Mouse (Mus musculus) stomach, postnatal 0 days (tissue): Measurements from ENCODE around the gene Aspg. TPM values are rescaled to one million over a fixed set of nuclear protein-coding genes. Genes with fewer than 3 reads are reported as not detected.

Experiments used
- ATAC-seq: fragments of 200-750 bp; cut with Nextera tagmentation; 2 replicates; pipeline ENCODE4 v1.8.0; 2017; ENCODE audit not compliant: low FRiP score, low TSS enrichment
- DNase-seq: peaks from one replicate; pipeline ENCODE4 v3.0.0-alpha.2; 2016; ENCODE audit warnings: low spot score
- H3K27ac ChIP-seq: fragments of 300-500 bp; sonication (generic); replicated peaks from 2 replicates; pipeline ENCODE4 v1.5.1; 2014; ENCODE audit warnings: mild to moderate bottlenecking, control low read depth
- H3K27me3 ChIP-seq: fragments of 300-500 bp; sonication (generic); 2 replicates; pipeline ENCODE4 v1.6.1; 2014; ENCODE audit warnings: low read length; ENCODE audit not compliant: control insufficient read depth, insufficient read depth
- H3K36me3 ChIP-seq: fragments of 300-500 bp; sonication (generic); 2 replicates; pipeline ENCODE4 v1.6.1; 2014; ENCODE audit warnings: low read length, mixed read lengths; ENCODE audit not compliant: control insufficient read depth, insufficient read depth
- H3K4me1 ChIP-seq: fragments of 300-500 bp; sonication (generic); replicated peaks from 2 replicates; pipeline ENCODE4 v1.6.1; 2014; ENCODE audit warnings: antibody characterized with exemption; ENCODE audit not compliant: control insufficient read depth, insufficient read depth
- H3K4me2 ChIP-seq: fragments of 300-500 bp; sonication (generic); replicated peaks from 2 replicates; pipeline ENCODE4 v1.6.1; 2014; ENCODE audit warnings: low read depth, mild to moderate bottlenecking, control low read depth, moderate library complexity
- H3K4me3 ChIP-seq: fragments of 300-500 bp; sonication (generic); 2 replicates; pipeline ENCODE4 v1.5.1; 2014; ENCODE audit warnings: low read depth, low read length, control low read depth
- H3K9ac ChIP-seq: fragments of 300-500 bp; sonication (generic); 2 replicates; pipeline ENCODE4 v1.6.1; 2014; ENCODE audit warnings: mild to moderate bottlenecking, low read length, control low read depth, mixed read lengths
- H3K9me3 ChIP-seq: fragments of 300-500 bp; sonication (generic); 2 replicates; pipeline ENCODE4 v1.6.1; 2016; ENCODE audit warnings: low read length; ENCODE audit not compliant: control insufficient read depth
- CTCF ChIP-seq: IDR thresholded peaks from 2 replicates; pipeline ENCODE4 v1.5.1; 2016; ENCODE audit warnings: antibody characterized with exemption, low read depth, mild to moderate bottlenecking, moderate library complexity
- EP300 ChIP-seq: optimal IDR thresholded peaks from 2 replicates; pipeline ENCODE3; 2016; ENCODE audit warnings: antibody characterized with exemption
- WGBS: fragments of 180-500 bp; shearing (Covaris S2); extraction: QIAGEN DNeasy Blood & Tissue Kit; methylation state at CpG from one replicate; pipeline ENCODE4 v1.1.7; 2014; 5-methylcytosine and 5-hydroxymethylcytosine counted together
- polyA plus RNA-seq: library from polyadenylated mRNA; unstranded; fragments of >200 nt; fragmentation: Nextera tagmentation; extraction: Ambion mirVana; gene quantifications from 2 replicates; pipeline ENCODE4 v1.2.1, GENCODE M21; 2015

Gene Aspg
- polyA plus RNA-seq, 1 experiment from 2014 or later, result 6.0 TPM

- Histone ChIP-seq H3K4me2 (no peak overlapping the region), H3K36me3 (no peaks in the 10 kb centered on the region), H3K4me3 (no peak overlapping the region), H3K27ac (no peak overlapping the region), H3K4me1 (no peaks in the 10 kb centered on the region), H3K27me3 (no peaks in the 10 kb centered on the region), H3K9me3 (no peaks in the 10 kb centered on the region), H3K9ac (no peak overlapping the region)
- 74% methylated on average over 8 of the region's 8 CpGs for WGBS
- TF ChIP-seq CTCF, result no peak
- no peak for TF ChIP-seq EP300
- DNase-seq (no peak), ATAC-seq (no peak; the same call in 1 of the 2 replicates)
Measured at GRCm38 (mm10) chr12:112096733-112097117, 9.8 kb upstream of the Aspg start.

GRCm38 (mm10) chr12:112100106-112100505, 6.4 kb upstream of the Aspg start:
- no peaks in the 10 kb centered on the region for H3K4me1 ChIP-seq
- H3K9me3 ChIP-seq, result no peaks in the 10 kb centered on the region
- H3K27me3 ChIP-seq, result no peaks in the 10 kb centered on the region
- no peak overlapping the region for H3K9ac ChIP-seq
- 67% methylated on average over 4 of the region's 4 CpGs for WGBS
- H3K4me2 ChIP-seq, result no peak overlapping the region
- DNase-seq (no peak), ATAC-seq (no peak)
- TF ChIP-seq CTCF, result no peak
- no peak for TF ChIP-seq EP300
- H3K4me3 ChIP-seq, result no peak overlapping the region
- no peak overlapping the region for H3K27ac ChIP-seq
- no peaks in the 10 kb centered on the region for H3K36me3 ChIP-seq

- no peaks in the 10 kb centered on the region for H3K27me3 ChIP-seq
- 46% methylated on average over 4 of the region's 4 CpGs for WGBS
- ATAC-seq, result peak; percentile 34; the same call in 1 of the 2 replicates
- no peak overlapping the region for H3K9ac ChIP-seq
- TF ChIP-seq EP300 (no peak), CTCF (peak; percentile 50)
- no peaks in the 10 kb centered on the region for H3K36me3 ChIP-seq
- H3K4me1 ChIP-seq, result no peaks in the 10 kb centered on the region
- H3K27ac ChIP-seq, result no peak overlapping the region
- DNase-seq, result no peak
- H3K4me3 ChIP-seq, result no peak overlapping the region
- no peaks in the 10 kb centered on the region for H3K9me3 ChIP-seq
- H3K4me2 ChIP-seq, result no peak overlapping the region
Measured at GRCm38 (mm10) chr12:112101045-112101444, 5.4 kb upstream of the Aspg start.

GRCm38 (mm10) chr12:112103179-112103578, 3.3 kb upstream of the Aspg start:
- Histone ChIP-seq H3K9me3 (no peaks in the 10 kb centered on the region), H3K4me2 (no peak overlapping the region), H3K27me3 (no peaks in the 10 kb centered on the region), H3K4me3 (no peak overlapping the region), H3K4me1 (no peaks in the 10 kb centered on the region), H3K36me3 (no peaks in the 10 kb centered on the region), H3K27ac (no peak overlapping the region), H3K9ac (no peak overlapping the region)
- ATAC-seq (no peak), DNase-seq (no peak)
- 76% methylated on average over 5 of the region's 5 CpGs for WGBS
- TF ChIP-seq EP300 (no peak), CTCF (no peak)

GRCm38 (mm10) chr12:112104890-112105289, 1.6 kb upstream of the Aspg start:
- no peaks in the 10 kb centered on the region for H3K9me3 ChIP-seq
- H3K9ac ChIP-seq, result no peak overlapping the region
- H3K4me3 ChIP-seq, result no peak overlapping the region
- ATAC-seq (no peak), DNase-seq (no peak)
- H3K36me3 ChIP-seq, result no peaks in the 10 kb centered on the region
- H3K27ac ChIP-seq, result no peak overlapping the region
- H3K27me3 ChIP-seq, result no peaks in the 10 kb centered on the region
- no peaks in the 10 kb centered on the region for H3K4me1 ChIP-seq
- TF ChIP-seq CTCF (no peak), EP300 (no peak)
- no peak overlapping the region for H3K4me2 ChIP-seq
- 87% methylated on average over 11 of the region's 11 CpGs for WGBS

GRCm38 (mm10) chr12:112107685-112108084, 1.2 kb downstream of the Aspg start:
- Histone ChIP-seq H3K4me2 (no peak overlapping the region), H3K27me3 (no peaks in the 10 kb centered on the region), H3K36me3 (no peaks in the 10 kb centered on the region), H3K9ac (no peak overlapping the region), H3K4me3 (no peak overlapping the region), H3K4me1 (no peaks in the 10 kb centered on the region), H3K27ac (no peak overlapping the region), H3K9me3 (no peaks in the 10 kb centered on the region)
- 88% methylated on average over 8 of the region's 8 CpGs for WGBS
- no peak for ATAC-seq
- TF ChIP-seq CTCF (no peak), EP300 (no peak)
- no peak for DNase-seq
